Mouse (Mus musculus) stomach, postnatal 0 days (tissue): ENCODE data around the gene Mpp1.

ENCODE experiments used
- CTCF ChIP-seq: IDR thresholded peaks from 2 replicates; pipeline ENCODE4 v1.5.1; 2016; ENCODE audit warnings: antibody characterized with exemption, low read depth, mild to moderate bottlenecking, moderate library complexity
- EP300 ChIP-seq: optimal IDR thresholded peaks from 2 replicates; pipeline ENCODE3; 2016; ENCODE audit warnings: antibody characterized with exemption

DNA sequence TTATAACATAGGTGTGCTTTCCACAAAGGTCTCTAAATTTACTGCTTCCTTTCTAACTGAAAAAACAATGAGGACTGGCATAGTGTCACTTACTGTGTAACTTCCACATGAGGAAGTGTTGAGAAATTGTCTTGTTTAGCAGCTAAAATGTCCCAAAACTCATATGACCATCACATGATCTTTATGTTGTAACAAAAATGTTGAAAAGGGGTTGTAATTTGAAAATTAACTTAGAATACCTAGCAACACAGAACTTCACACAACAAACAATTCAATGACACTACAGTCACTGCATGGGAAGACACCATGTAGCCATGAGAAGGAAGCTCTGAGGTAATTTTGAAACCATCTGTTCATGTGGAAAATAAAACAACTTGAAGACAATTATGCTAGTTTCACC, 3.9 kb downstream of the Mpp1 start:
- TF ChIP-seq CTCF, result no peak
- TF ChIP-seq EP300, result no peak
